Mouse (Mus musculus) subcutaneous adipose tissue, adult 2 months (tissue): Measurements from ENCODE around the gene Tmem254b. TPM values are rescaled to one million over a fixed set of nuclear protein-coding genes. Genes with fewer than 3 reads are reported as not detected.

Experiments used
- polyA plus RNA-seq: library from polyadenylated mRNA; depleted of rRNA; stranded (reverse); fragments of >200 nt; gene quantifications from 2 replicates; pipeline ENCODE4 v1.2.3, GENCODE M21; 2012; ENCODE audit warnings: low replicate concordance; rRNA removed

Gene Tmem254b
- 77.8 and 107 TPM in 2 replicates for polyA plus RNA-seq

DNA sequence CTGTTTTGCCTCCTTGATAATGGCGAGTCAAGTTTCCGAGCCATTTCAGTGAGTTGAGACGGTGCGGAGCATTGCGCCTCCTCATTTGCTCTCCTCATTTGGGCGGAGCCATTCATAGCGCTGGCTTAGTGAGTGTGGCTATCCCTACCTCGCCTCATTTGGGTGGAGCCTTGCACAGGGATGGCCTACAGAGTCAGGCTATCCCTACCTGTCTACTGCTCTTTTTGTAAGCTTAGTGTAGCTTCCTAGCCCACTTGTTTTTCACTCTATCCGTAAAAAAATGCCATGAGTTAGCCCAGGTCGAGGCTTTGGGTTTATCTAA, at the start of gene Tmem254b:
Tmem254b (minus strand) TSS at position 116 of the 322 bp plus-strand sequence.

DNA sequence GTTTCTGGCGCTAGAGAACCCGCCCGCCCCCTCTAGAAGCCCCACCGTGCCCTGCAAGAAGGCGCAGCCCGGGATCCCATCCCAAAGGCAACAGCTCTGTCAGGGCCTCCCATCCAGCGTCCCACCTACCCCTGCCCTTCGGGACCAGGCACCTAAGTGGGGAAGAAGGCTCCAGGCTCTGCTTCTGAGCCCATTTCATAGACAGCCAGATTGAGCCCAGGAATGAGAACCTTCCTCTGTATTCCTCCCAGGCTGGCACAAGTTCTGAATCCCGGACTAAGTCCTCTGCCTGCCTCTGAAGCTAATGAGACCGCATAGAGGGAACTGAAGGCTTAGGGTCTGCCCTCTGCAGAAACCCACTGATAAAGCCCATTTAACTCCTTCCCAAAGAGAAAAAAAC, 24.5 kb downstream of the Tmem254b start, which contains the start of gene Plac9b:
Plac9b (minus strand) TSS at position 101 of the 400 bp plus-strand sequence.

Other genes starting within 250 kb of the Tmem254b start
- gene Duxbl1, start 228.5 kb downstream of the Tmem254b start, polyA plus RNA-seq, result 0.50 and 2.1 TPM in 2 replicates
- gene Gm9780, start 164.3 kb downstream of the Tmem254b start, polyA plus RNA-seq, result 541 and 599 TPM in 2 replicates
- 45.4 and 71.4 TPM in 2 replicates for gene Tmem254c, start 139.7 kb downstream of the Tmem254b start, polyA plus RNA-seq
- not detected in 2 replicates for gene Cphx2, start 125.5 kb downstream of the Tmem254b start, polyA plus RNA-seq
- gene Cphx3, start 124.7 kb downstream of the Tmem254b start, polyA plus RNA-seq, result not detected in 2 replicates
- gene Duxbl2, start 88.7 kb downstream of the Tmem254b start, polyA plus RNA-seq, result 0.26 and 1.7 TPM in 2 replicates
- gene Plac9b, start 24.6 kb downstream of the Tmem254b start, polyA plus RNA-seq, result 187 and 215 TPM in 2 replicates
- 0.72 and 8.9 TPM in 2 replicates for gene Duxbl3, start 50.9 kb upstream of the Tmem254b start, polyA plus RNA-seq